ENCODE assay signal across 8 mouse cellular contexts in the genomic region with DNA sequence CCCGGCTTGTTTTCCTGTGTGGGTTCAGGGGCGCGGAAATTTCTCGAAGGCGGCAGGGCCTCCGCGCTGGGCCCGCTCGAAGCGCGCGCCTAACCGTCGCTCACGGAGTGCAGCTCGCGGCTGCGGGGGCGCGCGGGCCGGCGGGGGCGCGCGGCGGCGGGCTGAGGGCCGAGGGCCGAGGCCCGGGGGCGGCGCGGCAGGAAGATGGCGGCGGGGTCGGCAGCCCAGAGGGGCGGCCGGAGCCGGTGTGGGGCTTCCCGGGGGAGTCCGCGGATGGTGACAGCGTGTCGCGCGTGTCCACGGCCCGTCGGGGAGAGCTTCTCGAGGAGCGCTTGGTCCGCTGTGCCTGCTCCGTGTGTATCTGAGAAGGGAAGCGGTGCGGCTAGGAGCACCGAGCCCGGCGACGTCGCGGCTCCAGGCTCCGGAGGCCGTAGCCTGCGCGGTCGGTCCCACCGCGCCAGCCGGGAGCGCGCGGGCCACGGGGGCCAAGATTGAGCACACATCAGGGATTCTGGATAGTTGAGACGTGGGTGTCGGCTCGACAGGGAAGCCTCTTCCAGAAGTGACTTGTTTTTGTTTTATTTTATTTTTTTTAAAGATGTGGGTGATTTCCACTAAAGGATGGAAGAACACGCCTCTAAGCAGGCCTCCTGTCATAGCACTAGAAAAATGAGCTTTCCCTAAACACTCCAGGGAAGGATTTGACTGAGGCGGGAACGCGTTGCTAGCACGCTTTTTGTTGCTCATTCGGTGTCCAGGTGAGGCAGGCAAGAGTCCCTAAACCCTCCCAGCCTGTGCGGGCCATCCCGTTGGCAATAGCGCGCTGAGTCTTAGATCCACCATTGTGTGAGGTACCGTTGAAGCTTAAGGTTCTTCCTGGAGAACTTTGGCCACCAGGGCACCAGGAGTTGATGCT. TPM values are rescaled to one million over a fixed set of nuclear protein-coding genes. Genes with fewer than 3 reads are reported as not detected.
DNase-seq lines count a peak whose midpoint lies in the region; ATAC-seq and TF ChIP-seq lines count a peak whose summit lies in the region.

No protein-coding gene starts in this region.

- H3K27ac ChIP-seq in liver, adult 2 months (replicated peaks; ENCODE audit: insufficient read depth, low read depth, low read length): peak overlapping the region; percentile 86
- H3K27ac ChIP-seq in stomach, embryonic 14.5 days (ENCODE audit: low read length): peak overlapping the region; percentile 96

- TF ChIP-seq CTCF in liver, adult 2 months (IDR thresholded peaks at IDR 0.05; ENCODE audit: low read depth, low read length): 0 out of 2 replicates have a peak, but pooled peaks have one; percentile 8

- H3K79me2 ChIP-seq in liver, adult 2 months (ENCODE audit: control insufficient read depth, insufficient read depth, low read length): peaks cover 29% of the 10 kb centered on the region

- no peak for TF ChIP-seq POLR2A in liver, adult 2 months (IDR thresholded peaks at IDR 0.05; ENCODE audit: extremely low read depth, insufficient read depth, low read length)

- peaks cover 15% of the 10 kb centered on the region for H3K4me1 ChIP-seq in liver, adult 2 months (ENCODE audit: control insufficient read depth, insufficient read depth, low read length)
- peaks cover 33% of the 10 kb centered on the region for H3K4me1 ChIP-seq in stomach, embryonic 14.5 days (ENCODE audit: control insufficient read depth, insufficient read depth, low read length)

- peak; percentile 77 for DNase-seq in embryo, embryonic 10 days (ENCODE audit: low spot score)
- no peak for DNase-seq in embryo, embryonic 9.5 days (ENCODE audit: extremely low spot score)
- DNase-seq in cerebellum, postnatal 14 days: peak; percentile 81
- DNase-seq in gastrocnemius, postnatal 4 days (ENCODE audit: low spot score in 2 of 2): peak; percentile 58 to 75
- DNase-seq in kidney, adult 18-20 months: peak; percentile 61
- DNase-seq in liver, adult 2 months (ENCODE audit: extremely low read depth, low read depth, low spot score): peak; percentile 35
- peak; percentile 80 for DNase-seq in naive thymus-derived CD4-positive, alpha-beta T cell, adult 2 months (ENCODE audit: low read depth)

- peak; percentile 29 for ATAC-seq in stomach, embryonic 14.5 days (ENCODE audit: insufficient number of reproducible peaks, insufficient read depth, low FRiP score, low read depth)

- no peaks in the 10 kb centered on the region for H3K9me3 ChIP-seq in stomach, embryonic 14.5 days (ENCODE audit: control insufficient read depth, low read depth, low read length)

- no peaks in the 10 kb centered on the region for H3K27me3 ChIP-seq in liver, adult 2 months (ENCODE audit: control insufficient read depth, insufficient read depth, low read length)
- H3K27me3 ChIP-seq in stomach, embryonic 14.5 days (ENCODE audit: control insufficient read depth, insufficient read depth, low read length): no peaks in the 10 kb centered on the region

- H3K4me3 ChIP-seq in liver, adult 2 months (ENCODE audit: insufficient read depth, low read depth, low read length): peak overlapping the region; percentile 100
- H3K4me3 ChIP-seq in stomach, embryonic 14.5 days (ENCODE audit: low read depth, low read length): peak overlapping the region; percentile 82

- WGBS in liver, adult 2 months: 2% methylated on average over 78 of the region's 88 CpGs
- WGBS in stomach, embryonic 14.5 days: 1% methylated on average over 79 of the region's 88 CpGs

- H3K36me3 ChIP-seq in liver, adult 2 months (ENCODE audit: control insufficient read depth, insufficient read depth, low read length): no peaks in the 10 kb centered on the region
- no peaks in the 10 kb centered on the region for H3K36me3 ChIP-seq in stomach, embryonic 14.5 days (ENCODE audit: control insufficient read depth, insufficient read depth, low read length)

- H3K9ac ChIP-seq in liver, adult 2 months (ENCODE audit: low read depth, low read length): peak overlapping the region; percentile 100
- peak overlapping the region; percentile 87 for H3K9ac ChIP-seq in stomach, embryonic 14.5 days (replicated peaks; ENCODE audit: low read depth, low read length)

- H3K4me2 ChIP-seq in stomach, embryonic 14.5 days (replicated peaks; ENCODE audit: low read depth, low read length): peak overlapping the region; percentile 88

RNA-seq across cellular contexts. Expression of a gene that starts 0.9 kb away (rescaled TPM):
- total RNA-seq in gastrocnemius, postnatal 4 days (2021): 10 to 100 TPM; 22.5 to 28.9 TPM
- 10.3 and 14.0 TPM in 2 replicates for total RNA-seq in liver, adult 2 months (2014; rRNA removed)
- polyA plus RNA-seq in liver, adult 2 months (2012; rRNA removed): 10.7 and 15.5 TPM in 2 replicates
- polyA plus RNA-seq in stomach, embryonic 14.5 days (2014; fragmentation: Nextera tagmentation; extraction: Ambion mirVana): 44.4 and 45.1 TPM in 2 replicates

RNA-seq across cellular contexts. Expression of a gene that starts 45.5 kb away (rescaled TPM):
- 100 to 1,000 TPM; 385 to 388 TPM for total RNA-seq in gastrocnemius, postnatal 4 days (2021)
- total RNA-seq in liver, adult 2 months (2014; rRNA removed): 243 and 269 TPM in 2 replicates
- 152 and 181 TPM in 2 replicates for polyA plus RNA-seq in liver, adult 2 months (2012; rRNA removed)
- 296 and 346 TPM in 2 replicates for polyA plus RNA-seq in stomach, embryonic 14.5 days (2014; fragmentation: Nextera tagmentation; extraction: Ambion mirVana)

RNA-seq across cellular contexts. Expression of a gene that starts 45.6 kb away (rescaled TPM):
- 10 to 100 TPM; 14.2 TPM for total RNA-seq in gastrocnemius, postnatal 4 days (2021)
- 12.9 and 13.6 TPM in 2 replicates for total RNA-seq in liver, adult 2 months (2014; rRNA removed)
- 19.0 and 27.8 TPM in 2 replicates for polyA plus RNA-seq in liver, adult 2 months (2012; rRNA removed)
- polyA plus RNA-seq in stomach, embryonic 14.5 days (2014; fragmentation: Nextera tagmentation; extraction: Ambion mirVana): 34.7 and 36.7 TPM in 2 replicates
